Mouse (Mus musculus) right cerebral cortex, postnatal 14 days (tissue): Measurements from ENCODE around the gene Olfr384.
"Not testable (repeated sequence)": the region's sequence is repeated elsewhere in the genome, so short reads cannot be mapped to it uniquely, and the experiment has no call there.

Experiments used
- DNase-seq: peaks from one replicate; pipeline ENCODE4 v3.0.0; 2022

The Olfr384 gene

GRCm38 (mm10) chr11:73598294-73598693 lies at the start of gene Olfr384:
Gene Olfr384 (plus strand): TSS chr11:73598594.
- DNase-seq: no peak

- DNase-seq: no peak
Observed at GRCm38 (mm10) chr11:73579871-73580270, 18.5 kb upstream of the Olfr384 start.

GRCm38 (mm10) chr11:73583188-73583587 lies 15.2 kb upstream of the Olfr384 start:
- not testable (repeated sequence) for DNase-seq

GRCm38 (mm10) chr11:73592908-73593307 lies 5.5 kb upstream of the Olfr384 start, which contains the start of gene Olfr385:
Gene Olfr385 (minus strand): TSS chr11:73593008.
- DNase-seq: no peak
